Mouse (Mus musculus) heart, adult 2 months (tissue): ENCODE data around the gene Pla2g4a. TPM values are rescaled to one million over a fixed set of nuclear protein-coding genes. Genes with fewer than 3 reads are reported as not detected.

Experiments used
- DNase-seq, 2 experiments: peaks; one replicate each; pipeline ENCODE4 v3.0.0; 2021
- H3K27ac ChIP-seq: fragments of 200-600 bp; 2 replicates; pipeline ENCODE4 v1.8.1; 2022
- H3K27me3 ChIP-seq: fragments of 200-500 bp; 2 replicates; pipeline ENCODE4 v1.6.1; 2012; ENCODE audit warnings: mild to moderate bottlenecking, low read length, inconsistent platforms, mixed read lengths; ENCODE audit not compliant: control insufficient read depth, insufficient read depth
- H3K36me3 ChIP-seq: fragments of 200-500 bp; 2 replicates; pipeline ENCODE4 v1.6.1; 2012; ENCODE audit warnings: low read length, inconsistent platforms; ENCODE audit not compliant: control insufficient read depth, insufficient read depth
- H3K4me1 ChIP-seq: fragments of 200-500 bp; 2 replicates; pipeline ENCODE4 v1.6.1; 2011; ENCODE audit warnings: low read length; ENCODE audit not compliant: control insufficient read depth, insufficient read depth
- H3K4me3 ChIP-seq: fragments of 200-600 bp; 2 replicates; pipeline ENCODE4 v1.8.1; 2022
- H3K79me2 ChIP-seq: fragments of 200-500 bp; replicated peaks from 2 replicates; pipeline ENCODE4 v1.6.1; 2012; ENCODE audit warnings: mild to moderate bottlenecking, inconsistent platforms, low read length, moderate library complexity, mixed read lengths; ENCODE audit not compliant: control insufficient read depth, insufficient read depth
- H3K9ac ChIP-seq: fragments of 200-500 bp; 2 replicates; pipeline ENCODE4 v1.6.1; 2012; ENCODE audit warnings: low read depth, mild to moderate bottlenecking, control low read depth, inconsistent platforms, low read length, mixed read lengths
- CTCF ChIP-seq: fragments of 200-600 bp; IDR thresholded peaks from 2 replicates; pipeline ENCODE4 v1.8.1; 2022; ENCODE audit warnings: antibody characterized with exemption, mild to moderate bottlenecking, moderate library complexity
- EP300 ChIP-seq: fragments of 200-500 bp; IDR thresholded peaks from 2 replicates; pipeline ENCODE4 v1.6.1; 2011; ENCODE audit warnings: low read depth, low read length, control low read depth; ENCODE audit not compliant: insufficient read depth
- POLR2A ChIP-seq: fragments of 200-500 bp; IDR thresholded peaks from 2 replicates; pipeline ENCODE4 v1.6.1; 2011; ENCODE audit warnings: mild to moderate bottlenecking, low read depth, low read length, control low read depth; ENCODE audit not compliant: insufficient read depth
- WGBS: fragments of 180-500 bp; shearing (Covaris S2); methylation state at CpG from one replicate; pipeline ENCODE4 v1.1.7; 2018; 5-methylcytosine and 5-hydroxymethylcytosine counted together
- intact Hi-C: fragments of 180-260 bp; cut with DNase I; formaldehyde crosslinking; loops from one replicate; pipeline ENCODE4 v1.15.1; 2025
- polyA plus RNA-seq: library from polyadenylated mRNA; depleted of rRNA; stranded (reverse); fragments of >200 nt; gene quantifications from 2 replicates; pipeline ENCODE4 v1.2.3, GENCODE M21; 2012; rRNA removed
- total RNA-seq, 2 experiments: library from RNA; stranded (reverse); gene quantifications; 2 replicates each; pipeline ENCODE4 v1.2.3; 2021

Pla2g4a gene
- total and polyA plus RNA-seq, 3 experiments, result 1.1 to 3.2 (median 2.3) TPM

- intact Hi-C loops, result loop anchor here (10.0 kb wide), 1 partner anchor 542 kb away; no protein-coding TSS in a partner anchor
- 63% methylated on average over 1 of the region's 1 CpGs for WGBS
These were observed 128.6 kb downstream of the Pla2g4a start for GRCm38 (mm10) chr1:149832514-149832913.

DNA sequence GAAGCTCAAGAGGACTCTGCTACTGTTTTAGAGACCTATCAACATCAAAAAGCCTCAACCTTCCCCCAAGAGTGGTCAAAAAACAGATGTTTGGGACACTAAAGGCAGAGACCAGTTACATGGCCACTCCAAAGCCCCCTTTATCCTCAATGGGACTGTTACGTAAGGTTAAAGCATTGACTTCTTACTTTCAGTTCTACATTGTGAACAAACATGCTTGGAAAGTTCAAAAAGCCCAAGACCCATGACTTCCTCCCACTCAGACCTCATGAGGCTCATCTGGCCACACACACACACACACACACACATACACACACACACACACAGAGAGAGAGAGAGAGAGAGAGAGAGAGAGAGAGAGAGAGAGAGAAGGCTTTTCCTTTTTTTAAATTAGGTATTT lies 130.0 kb downstream of the Pla2g4a start:
- H3K36me3 ChIP-seq, result no peaks in the 10 kb centered on the region
- no peak for DNase-seq
- WGBS, result 84% methylated on average over 1 of the region's 1 CpGs
- intact Hi-C loops, result loop anchor here (10.0 kb wide), 1 partner anchor 544 kb away; no protein-coding TSS in a partner anchor
- H3K27me3 ChIP-seq, result no peaks in the 10 kb centered on the region
- no peak overlapping the region for H3K9ac ChIP-seq
- H3K4me3 ChIP-seq, result no peak overlapping the region
- no peak for TF ChIP-seq POLR2A
- TF ChIP-seq CTCF, result no peak
- no peak for TF ChIP-seq EP300
- no peaks in the 10 kb centered on the region for H3K79me2 ChIP-seq
- H3K4me1 ChIP-seq, result no peaks in the 10 kb centered on the region
- H3K27ac ChIP-seq, result no peak overlapping the region

More at GRCm38 (mm10) chr1:149832514-149832913, 128.6 kb downstream of the Pla2g4a start:
- DNase-seq, result no peak
- no peak overlapping the region for H3K27ac ChIP-seq
- H3K9ac ChIP-seq, result no peak overlapping the region
- H3K4me3 ChIP-seq, result no peak overlapping the region
- TF ChIP-seq EP300 (no peak), CTCF (no peak), POLR2A (no peak)
- H3K79me2 ChIP-seq, result no peaks in the 10 kb centered on the region
- H3K27me3 ChIP-seq, result no peaks in the 10 kb centered on the region
- no peaks in the 10 kb centered on the region for H3K4me1 ChIP-seq
- no peaks in the 10 kb centered on the region for H3K36me3 ChIP-seq

DNA sequence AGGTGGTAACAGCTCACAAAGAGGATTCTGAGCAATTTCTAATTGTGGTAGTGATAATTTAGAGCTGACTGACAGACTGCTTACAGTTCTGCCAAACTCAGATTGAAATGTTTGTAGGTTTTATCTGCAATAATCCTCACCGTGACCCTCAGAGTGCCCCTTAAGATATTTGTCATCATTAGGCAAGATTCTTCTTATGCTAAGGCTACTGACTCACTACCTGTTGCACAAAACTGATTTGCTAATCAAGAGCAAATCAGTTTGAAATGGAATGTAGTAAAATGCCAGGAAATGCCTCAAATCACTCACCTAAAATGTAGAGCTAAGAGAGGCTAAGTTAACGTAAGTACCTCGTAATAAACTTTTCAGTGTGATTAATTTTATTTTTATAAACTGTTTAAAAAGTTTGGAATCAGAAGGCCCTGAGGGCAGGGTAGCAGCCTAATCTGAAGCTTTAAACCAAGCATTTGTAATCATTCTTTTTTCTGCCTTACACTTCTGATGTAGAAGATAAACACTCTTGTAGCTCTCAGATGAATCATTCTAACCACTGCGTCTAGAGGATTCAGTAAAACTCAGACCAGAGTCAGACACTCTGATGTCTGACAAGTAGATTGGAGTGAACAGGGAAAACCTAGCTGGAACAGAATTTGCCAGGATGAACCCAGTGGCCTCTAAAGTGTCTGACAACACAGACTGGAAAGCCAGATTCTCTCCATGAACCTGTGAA lies 147.3 kb downstream of the Pla2g4a start:
- intact Hi-C loops, result no loop called here
- no peak overlapping the region for H3K27ac ChIP-seq
- TF ChIP-seq POLR2A, result no peak
- no peak for TF ChIP-seq EP300
- no peak for TF ChIP-seq CTCF
- DNase-seq, result no peak
- no peaks in the 10 kb centered on the region for H3K4me1 ChIP-seq
- H3K36me3 ChIP-seq, result no peaks in the 10 kb centered on the region
- no peak overlapping the region for H3K9ac ChIP-seq
- 66% methylated on average over 4 of the region's 4 CpGs for WGBS
- no peak overlapping the region for H3K4me3 ChIP-seq
- no peaks in the 10 kb centered on the region for H3K27me3 ChIP-seq
- no peaks in the 10 kb centered on the region for H3K79me2 ChIP-seq

- Histone ChIP-seq H3K36me3 (no peaks in the 10 kb centered on the region), H3K27ac (no peak overlapping the region), H3K27me3 (no peaks in the 10 kb centered on the region), H3K9ac (no peak overlapping the region), H3K4me1 (no peaks in the 10 kb centered on the region), H3K4me3 (no peak overlapping the region), H3K79me2 (no peaks in the 10 kb centered on the region)
- WGBS, result 79% methylated on average over 1 of the region's 1 CpGs
- intact Hi-C loops, result no loop called here
- TF ChIP-seq POLR2A (no peak), CTCF (peak; percentile 70)
- no peak for DNase-seq
These were observed 151.6 kb downstream of the Pla2g4a start for GRCm38 (mm10) chr1:149809527-149809926.

Other genes starting within 250 kb of the Pla2g4a start
- gene Ptgs2, start 138.7 kb upstream of the Pla2g4a start, total RNA-seq, result under 1 TPM; 0.57 to 0.66 TPM
- 0.57 and 0.82 TPM in 2 replicates for gene Ptgs2, start 138.7 kb upstream of the Pla2g4a start, polyA plus RNA-seq